Mouse (Mus musculus): Measurements from ENCODE around the gene Trim24.

- TF ChIP-seq CTCF (IDR thresholded peaks at IDR 0.05; ENCODE audit: extremely low read depth, insufficient read length, insufficient replicate concordance, low read depth, low read length): no peak
- TF ChIP-seq POLR2A (IDR thresholded peaks at IDR 0.05; ENCODE audit: low read depth, low read length): no peak
Measured at GRCm38 (mm10) chr6:37967386-37967785, 96.8 kb downstream of the Trim24 start.
